Mouse (Mus musculus) neutrophil, adult 5-6 weeks (primary cell): ENCODE measurements around the gene Saal1. TPM values are rescaled to one million over a fixed set of nuclear protein-coding genes. Genes with fewer than 3 reads are reported as not detected.
"Not testable (repeated sequence)": the region's sequence is repeated elsewhere in the genome, so short reads cannot be mapped to it uniquely, and the experiment has no call there.

Source experiments
- ATAC-seq: fragments of 151-379, 151-347 bp; 2 replicates; pipeline ENCODE4 v1.8.0; 2017; ENCODE audit warnings: mild to moderate bottlenecking, moderate TSS enrichment; ENCODE audit not compliant: insufficient number of reproducible peaks, poor library complexity, low FRiP score, severe bottlenecking; ENCODE audit errors: extremely low read depth
- total RNA-seq: library from RNA; stranded (forward); fragments of 200-1000 nt; gene quantifications from 2 replicates; pipeline ENCODE4 v1.2.3, GENCODE M21; 2017

Gene Saal1
- total RNA-seq: 11.3 and 11.8 TPM in 2 replicates

DNA sequence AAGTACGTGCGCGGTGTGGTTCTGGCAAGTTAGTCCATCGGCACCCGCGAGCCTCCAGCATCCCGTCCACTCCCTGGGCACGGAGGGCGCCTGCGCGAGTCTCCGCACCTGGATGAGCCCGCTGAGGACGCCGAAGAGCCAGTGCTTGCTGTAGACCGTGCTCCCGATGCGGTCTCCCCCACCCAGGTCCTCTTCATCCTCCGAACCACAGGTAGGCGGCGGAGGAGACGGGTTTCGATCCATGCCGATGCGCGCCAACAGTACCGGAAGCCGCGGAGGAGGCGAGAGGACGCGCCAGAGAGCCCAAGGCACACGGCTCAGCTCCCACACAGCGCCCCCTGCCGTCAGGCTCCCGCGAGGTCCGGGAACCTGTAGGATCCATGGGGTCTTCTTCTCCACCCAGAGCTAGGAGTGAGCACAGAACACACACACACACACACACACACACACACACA lies at the start of gene Saal1:
Saal1 (minus strand) TSS at position 291 of the 455 bp plus-strand sequence.
- peak; percentile 85 for ATAC-seq

DNA sequence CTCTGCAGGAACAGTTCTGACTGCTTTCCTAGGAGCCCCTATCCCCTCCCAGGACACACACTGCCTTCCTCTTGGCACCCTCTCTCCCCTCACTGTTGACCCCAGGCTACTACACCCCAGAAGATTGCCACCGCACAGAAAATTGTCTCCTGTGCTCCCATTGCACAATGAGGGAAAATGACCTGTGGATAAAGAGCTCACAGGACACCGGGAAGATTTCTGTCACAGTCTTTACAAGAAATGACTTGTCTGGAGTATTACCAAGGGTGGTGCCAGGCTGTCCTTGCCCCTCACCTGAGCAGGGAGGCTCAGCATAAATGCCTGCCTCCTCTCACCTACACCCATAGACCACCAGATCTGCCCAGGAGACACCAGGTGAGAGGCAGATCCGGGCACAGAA lies 41.0 kb upstream of the Saal1 start, which contains the start of gene Saa2:
Saa2 (plus strand) TSS at position 301 of the 400 bp plus-strand sequence.
- ATAC-seq: no peak

DNA sequence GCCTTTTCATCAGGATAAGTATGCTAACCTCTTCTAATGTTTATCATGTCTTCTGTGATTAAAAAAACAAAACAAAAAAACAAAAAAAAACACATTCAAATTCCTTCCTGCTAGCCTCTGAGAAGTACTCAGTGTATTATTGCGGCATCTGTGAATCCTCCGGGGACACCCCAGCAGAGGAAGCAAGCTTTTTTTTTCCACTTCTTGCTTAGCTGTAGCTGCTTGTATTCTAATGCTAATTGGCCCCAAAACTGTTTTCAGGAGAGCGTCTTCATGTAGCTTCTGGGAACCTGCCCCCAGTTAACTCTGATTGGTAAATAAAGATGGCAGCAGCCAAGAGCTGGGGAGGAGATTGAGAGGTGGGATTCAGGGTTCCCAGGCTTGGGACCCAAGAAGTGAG lies 38.0 kb upstream of the Saal1 start:
- no peak for ATAC-seq

DNA sequence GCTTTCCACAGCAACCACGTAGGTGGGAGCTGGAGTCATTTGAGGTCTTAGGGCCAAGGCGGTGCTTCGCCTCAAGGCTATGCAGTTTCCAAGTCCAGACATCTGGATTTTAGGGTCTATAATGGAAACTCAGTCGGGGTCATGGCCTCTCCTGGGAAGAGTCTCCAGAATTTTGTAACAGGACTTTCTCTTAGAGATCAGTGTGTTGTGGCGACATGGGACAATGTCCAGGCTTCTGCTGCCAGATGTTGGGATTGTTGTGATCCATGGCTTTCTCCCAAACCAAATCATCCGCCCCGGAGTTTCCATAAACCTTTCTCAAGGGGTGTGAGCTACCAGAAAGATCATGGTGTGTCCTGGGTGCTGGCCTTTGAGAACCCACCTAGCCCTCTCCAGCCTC lies 35.9 kb upstream of the Saal1 start:
- ATAC-seq: no peak

DNA sequence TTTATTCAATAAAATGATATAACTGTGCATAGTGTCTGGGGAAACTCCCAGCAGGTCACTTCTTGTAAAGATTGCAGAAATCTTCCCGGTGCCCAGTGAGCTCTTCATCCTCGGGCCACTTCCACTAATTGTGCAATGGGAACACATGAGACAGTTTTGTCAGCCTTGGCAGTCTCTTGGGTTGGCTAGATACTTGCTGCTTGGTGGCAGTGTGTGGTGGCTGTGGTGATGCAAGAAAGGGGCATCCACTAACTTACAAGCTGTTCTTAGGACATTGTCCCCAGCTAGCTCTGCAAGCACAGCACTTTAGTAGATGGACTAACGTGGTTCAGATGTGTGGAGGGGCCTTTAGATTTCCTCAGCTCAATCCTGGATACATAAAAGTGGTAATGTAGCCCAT lies 35.3 kb upstream of the Saal1 start:
- no peak for ATAC-seq

DNA sequence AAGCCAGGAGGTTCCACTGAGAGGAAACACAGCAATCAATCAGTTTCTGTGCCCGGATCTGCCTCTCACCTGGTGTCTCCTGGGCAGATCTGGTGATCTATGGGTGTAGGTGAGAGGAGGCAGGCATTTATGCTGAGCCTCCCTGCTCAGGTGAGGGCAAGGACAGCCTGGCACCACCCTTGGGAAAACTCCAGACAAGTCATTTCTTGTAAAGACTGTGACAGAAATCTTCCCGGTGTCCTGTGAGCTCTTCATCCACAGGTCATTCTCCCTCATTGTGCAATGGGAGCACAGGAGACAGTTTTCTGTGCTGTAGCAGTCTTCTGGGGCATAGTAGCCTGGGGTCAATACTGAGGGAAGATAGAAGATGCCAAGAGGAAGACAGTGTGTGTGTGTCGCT lies 32.4 kb upstream of the Saal1 start, which contains the start of gene Saa1:
Saa1 (minus strand) TSS at position 101 of the 400 bp plus-strand sequence.
- ATAC-seq: not testable (repeated sequence)

DNA sequence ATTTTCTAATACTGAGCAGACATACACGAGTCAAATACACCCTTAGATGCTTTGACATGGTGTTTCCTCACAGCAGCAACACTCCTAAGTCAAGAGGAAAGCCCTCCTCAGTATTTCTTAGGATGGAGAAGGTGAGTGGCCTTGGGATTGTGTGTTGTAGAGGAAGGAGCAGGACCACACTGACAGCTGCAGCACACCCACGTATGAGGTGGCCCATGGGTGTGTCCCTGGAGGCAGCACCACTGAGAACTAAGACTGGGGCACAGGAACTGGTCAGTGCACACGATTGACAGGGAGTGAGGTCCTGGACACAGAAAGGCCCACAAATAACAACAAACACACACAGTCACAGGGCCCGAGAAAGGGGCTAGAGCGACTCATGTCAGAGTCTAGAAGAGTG lies 29.6 kb upstream of the Saal1 start:
- not testable (repeated sequence) for ATAC-seq

DNA sequence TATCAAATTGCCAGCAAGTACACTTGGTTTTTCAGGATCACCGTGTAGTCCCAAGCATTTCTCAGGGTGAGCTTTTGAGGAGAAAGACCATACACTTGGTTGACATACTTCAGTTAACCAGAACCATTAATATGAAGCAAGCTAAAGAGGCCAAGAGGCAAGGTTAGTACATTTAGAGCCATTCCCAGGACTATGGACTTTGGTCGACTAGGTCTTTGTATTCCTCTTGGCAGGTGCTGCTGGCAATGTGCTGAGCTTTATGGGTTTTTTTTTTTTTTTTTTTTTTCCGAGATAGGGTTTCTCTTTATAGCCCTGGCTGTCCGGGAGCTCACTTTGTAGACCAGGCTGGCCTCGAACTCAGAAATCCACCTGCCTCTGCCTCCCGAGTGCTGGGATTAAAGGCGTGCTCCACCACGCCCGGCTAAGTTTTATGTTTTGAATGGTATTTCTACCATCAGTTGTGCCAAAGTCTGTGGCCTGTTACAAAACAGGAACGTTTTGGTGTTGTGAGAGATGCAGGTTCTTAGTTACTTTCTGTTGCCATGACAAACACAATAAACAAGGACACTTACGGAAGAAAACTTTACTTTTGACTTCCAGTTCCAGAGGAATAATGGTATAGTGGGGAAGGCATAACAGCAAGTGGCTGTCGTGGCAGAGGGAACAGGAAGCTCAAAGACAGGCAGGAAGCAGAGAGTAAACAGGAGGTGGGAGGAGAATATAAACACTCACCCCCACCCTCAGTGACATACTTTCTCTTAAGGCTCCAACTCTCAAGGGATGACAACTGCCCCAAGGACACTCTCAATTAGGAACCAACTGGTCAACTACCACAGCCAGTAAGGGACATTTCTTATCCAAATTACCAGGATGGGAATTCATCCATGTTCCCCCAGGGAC lies 28.3 kb upstream of the Saal1 start:
- ATAC-seq: no peak

DNA sequence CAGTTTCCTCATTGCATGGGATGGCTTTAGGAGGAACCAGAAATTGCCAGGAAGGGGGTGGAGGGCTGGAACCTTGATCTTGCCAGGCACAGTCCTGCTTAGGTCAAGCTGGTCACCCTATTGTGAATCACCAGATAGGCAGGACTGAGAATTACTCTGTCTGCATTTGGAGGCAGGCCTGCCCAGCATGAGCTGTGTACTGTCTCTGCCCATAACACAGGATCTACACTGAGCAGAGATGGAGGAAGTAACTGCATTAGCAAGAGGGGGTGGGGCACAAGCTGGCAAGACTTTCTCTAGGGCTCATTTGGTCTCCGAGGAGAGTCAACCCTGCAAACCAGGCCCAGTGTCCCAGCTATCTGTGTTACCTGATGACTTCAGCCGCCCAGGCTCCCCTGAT lies 24.5 kb upstream of the Saal1 start:
- ATAC-seq: no peak

DNA sequence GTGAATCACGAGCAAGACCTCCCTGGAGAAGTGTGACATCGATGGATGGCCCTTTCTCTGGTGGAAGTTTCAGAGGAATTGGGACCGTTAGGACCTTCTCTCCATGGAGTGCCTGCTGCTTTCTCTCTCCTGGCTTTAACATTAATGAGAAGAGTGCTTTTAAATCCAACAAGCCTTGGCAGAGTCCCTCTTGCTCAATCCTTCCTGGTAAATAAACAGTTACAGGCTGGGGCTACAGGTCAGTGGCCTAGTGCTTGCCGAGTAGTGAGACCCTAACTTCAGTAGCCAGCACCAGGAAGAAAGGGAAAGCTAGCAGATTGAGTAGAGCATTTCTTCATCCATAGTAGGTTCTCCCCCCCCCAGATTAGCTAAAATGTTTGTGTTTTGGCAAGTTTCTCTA lies 22.0 kb upstream of the Saal1 start, which contains the start of gene Saa4:
Saa4 (minus strand) TSS at position 146 of the 400 bp plus-strand sequence.
- ATAC-seq: no peak

DNA sequence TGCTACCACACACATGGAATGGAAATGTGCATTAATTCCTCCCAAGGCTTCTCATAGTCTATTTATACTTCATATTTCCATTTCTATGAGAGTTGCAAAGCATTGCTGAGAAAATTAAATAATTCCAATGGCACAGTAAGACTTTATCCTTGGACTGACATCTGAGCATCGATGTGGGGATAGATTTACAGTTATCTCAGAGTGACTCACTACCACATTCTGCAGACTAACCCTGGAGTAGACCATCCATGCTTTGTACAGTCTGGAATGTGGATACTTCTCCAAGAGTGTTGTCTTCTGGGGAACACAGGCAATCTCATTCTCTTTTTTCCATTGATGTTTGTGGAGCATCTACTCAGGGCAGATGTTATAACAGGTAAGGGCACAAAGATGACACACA lies 17.1 kb upstream of the Saal1 start:
- ATAC-seq: no peak

DNA sequence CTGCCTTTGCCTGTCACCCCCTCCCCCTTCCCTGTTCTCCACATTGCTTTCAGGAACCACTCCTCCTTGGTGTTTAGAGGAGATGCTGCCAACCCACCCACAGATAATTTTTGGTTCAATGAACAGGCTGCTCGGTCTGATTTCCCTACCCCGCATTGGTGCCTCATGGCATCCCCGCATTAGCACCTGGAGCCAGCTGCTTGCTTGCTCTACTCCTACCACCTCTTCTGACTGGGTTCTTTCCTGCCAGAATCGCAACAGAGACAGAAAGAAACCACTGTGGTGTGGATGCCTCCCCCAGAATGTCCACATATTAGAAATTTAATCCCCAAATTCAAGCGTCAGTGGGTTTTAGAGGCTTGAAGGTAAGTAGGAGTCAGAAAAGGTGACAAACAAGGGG lies 13.9 kb upstream of the Saal1 start:
- ATAC-seq: no peak

DNA sequence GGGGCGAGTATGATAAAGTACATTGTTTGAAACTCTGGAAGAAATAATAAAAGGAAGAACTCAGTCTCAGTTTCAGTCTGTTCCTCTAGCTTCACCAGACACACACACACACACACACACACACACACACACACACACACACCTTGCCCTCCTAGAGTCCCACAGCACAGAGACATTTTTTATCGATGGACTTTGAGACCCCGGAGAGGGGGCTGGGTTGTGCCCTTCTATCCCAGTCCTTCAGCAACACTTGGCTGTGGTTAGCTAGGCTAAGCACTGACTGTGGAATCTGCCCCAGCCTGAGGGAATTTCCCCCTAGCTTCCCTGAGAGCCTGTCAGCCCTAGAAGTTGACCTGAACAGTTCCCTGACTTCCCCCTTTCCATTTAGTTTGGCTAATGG lies 13.4 kb upstream of the Saal1 start:
- no peak for ATAC-seq

DNA sequence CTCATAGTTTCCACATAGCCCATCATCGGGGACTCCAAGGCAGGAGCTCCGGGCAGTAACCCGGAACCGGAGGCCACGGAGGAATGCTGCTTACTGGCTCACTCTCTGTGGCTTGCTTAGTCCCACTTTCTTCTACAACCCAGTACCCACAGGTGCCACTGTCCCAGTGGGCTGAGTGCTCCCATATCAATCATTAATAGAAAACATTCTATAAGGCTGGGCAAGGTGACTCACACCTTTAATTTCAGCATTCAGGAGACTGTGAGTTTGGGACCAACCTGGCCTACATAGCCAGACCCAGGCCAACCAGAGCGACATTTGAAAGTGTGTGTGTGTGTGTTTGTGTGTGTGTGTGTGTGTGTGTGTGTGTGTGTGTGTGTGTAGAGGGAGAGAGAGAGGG lies 12.9 kb upstream of the Saal1 start:
- ATAC-seq: no peak

DNA sequence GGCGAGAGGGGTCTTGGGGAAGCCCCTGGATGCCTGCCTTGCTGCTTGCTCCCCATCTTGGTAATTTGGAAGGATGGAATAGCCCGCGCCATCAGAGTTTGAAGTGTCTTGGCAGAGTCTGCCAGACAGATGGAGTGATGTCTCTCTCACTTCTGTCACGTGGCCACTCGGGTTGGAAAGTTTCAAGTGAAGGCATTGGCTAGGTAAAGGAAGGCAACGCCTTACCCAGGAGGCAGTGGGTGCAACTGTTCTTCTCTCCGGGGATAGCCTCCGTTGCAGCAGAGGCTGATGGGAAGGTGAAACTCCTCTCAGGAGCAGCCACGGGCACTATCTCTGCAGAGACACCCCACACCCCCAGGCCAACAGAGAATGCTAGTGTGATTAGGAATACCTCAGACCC lies 10.0 kb upstream of the Saal1 start:
- ATAC-seq: no peak

DNA sequence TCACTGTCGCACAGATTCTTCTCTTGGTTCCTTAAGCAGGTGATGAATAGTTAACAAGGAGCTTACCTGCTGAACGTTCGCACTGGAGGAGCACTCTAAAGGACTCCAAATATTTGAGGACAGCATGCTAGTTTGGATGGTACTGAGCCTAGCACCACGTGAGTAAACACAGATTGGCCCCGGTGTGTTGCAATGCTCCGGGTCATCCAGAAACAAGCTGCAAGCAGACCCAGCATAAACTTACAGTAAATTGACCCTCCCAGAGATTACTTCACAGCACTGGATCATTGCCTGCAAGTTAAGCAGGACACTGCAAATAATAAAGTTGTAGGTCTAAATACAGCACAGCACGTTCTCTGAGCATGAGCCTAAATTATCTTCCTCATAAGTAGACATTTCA lies 9.0 kb upstream of the Saal1 start:
- ATAC-seq: no peak

DNA sequence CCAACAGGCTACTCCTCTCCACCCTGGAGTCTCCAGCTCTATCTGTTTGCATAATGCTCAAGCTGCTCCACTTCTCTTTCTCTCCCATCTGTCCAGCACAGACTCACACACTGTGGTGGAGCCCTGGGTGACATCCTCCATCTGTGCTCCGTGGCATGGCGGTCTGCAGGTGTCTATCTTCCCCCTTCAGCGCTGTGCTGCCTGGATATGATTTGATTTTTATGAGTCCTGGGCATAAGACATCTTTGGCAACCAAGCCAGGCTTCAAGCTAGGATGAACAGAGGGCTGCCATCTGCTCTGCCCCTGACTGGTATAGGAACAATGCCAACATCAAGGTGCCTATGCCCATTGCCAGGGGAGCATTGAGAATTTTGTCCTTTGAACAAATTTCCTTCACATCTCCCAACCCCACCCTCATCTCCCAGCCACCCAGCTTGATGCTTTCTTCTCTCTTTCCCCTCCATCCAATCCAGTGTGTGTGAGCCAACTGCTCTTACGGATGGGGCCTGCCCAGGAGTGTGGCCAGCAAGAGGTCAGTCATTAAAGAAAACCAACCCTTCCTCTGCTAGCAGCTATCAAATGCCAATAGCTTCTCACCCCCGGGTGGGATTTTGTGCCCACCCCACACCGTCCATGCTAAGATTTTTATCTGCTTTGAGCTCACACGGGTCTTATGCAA lies 8.3 kb upstream of the Saal1 start:
- no peak for ATAC-seq

DNA sequence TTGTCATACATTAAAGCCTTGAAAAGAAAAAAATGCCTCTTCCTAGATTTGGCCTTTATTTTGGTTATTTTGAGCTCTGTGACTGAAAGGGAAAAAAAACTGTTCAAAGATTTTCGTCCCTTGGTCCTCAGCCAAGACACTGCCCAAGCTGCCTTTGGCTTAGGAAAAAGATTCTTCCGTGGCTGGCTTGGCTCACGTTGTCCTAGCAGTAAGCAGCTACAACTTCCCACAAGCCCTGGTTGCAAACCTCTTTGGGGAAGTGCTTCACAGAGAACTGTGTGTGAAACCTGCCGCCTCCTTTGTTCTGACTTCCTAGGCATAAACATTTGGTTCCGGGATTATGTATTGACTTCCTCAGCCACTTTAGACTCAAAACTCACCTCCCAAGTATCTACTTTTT lies 6.4 kb upstream of the Saal1 start:
- no peak for ATAC-seq

DNA sequence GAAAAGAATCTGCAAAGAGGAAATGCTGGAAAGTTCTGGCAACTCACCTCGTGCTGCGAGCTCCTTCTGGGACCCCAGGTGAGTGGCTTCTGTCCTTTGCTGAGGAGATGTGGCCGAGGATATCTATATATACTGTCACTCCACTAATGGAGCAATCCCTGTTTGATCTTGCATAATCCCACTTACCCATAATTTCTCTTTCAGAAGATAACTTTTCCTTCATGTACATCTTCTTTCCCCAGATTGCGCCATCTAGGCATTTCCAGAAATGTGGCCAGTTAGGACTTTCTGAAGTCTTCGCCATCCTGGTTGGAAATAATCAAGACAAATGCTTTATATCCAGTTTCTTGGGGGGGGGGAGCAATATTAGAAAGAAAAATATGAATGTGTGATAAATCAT lies 5.1 kb upstream of the Saal1 start, which contains the start of gene Saa3:
Saa3 (minus strand) TSS at position 101 of the 400 bp plus-strand sequence.
- no peak for ATAC-seq

DNA sequence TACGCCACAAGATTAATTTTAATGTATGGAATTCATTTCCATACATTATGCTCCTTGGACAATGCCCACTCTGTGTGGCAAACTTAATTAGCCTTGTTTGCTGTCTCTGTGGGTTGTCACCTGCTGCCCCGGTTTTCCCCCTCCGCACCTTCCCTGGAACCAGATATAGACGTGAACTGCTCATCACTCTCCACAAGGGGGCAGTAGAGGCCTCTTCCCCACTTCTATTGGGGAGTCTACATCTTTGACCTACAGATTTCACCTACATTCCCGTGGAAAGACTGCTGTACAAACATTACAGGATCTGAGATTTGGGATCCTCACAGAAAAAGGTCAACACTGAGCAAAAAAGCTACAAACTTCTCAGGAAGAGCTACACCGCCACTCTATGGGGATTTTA lies 4.0 kb upstream of the Saal1 start:
- peak; percentile 40 for ATAC-seq
